Mouse (Mus musculus) stomach, postnatal 0 days (tissue): Measurements from ENCODE around the gene Dhx57.

Source experiments
- CTCF ChIP-seq: IDR thresholded peaks from 2 replicates; pipeline ENCODE4 v1.5.1; 2016; ENCODE audit warnings: antibody characterized with exemption, low read depth, mild to moderate bottlenecking, moderate library complexity
- EP300 ChIP-seq: optimal IDR thresholded peaks from 2 replicates; pipeline ENCODE3; 2016; ENCODE audit warnings: antibody characterized with exemption

DNA sequence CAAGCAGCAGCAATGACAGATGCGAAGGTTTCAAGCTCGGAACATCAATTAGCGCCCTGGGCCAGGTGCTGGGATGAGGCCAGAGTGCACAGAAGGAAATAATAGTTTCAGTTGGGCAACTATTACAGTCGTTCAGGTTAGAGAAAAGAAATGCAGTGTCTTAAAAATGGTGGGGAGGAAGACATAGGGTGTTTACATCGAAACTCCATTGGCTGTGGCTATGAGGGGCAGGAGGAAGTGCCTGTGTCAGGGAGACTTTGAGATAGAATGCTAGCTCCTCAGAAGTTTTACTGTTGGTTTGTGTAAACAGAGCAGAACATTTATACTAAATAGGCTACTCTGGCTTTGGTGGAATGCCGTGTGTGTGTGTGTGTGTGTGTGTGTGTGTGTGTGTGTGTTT, 2.3 kb downstream of the Dhx57 start:
- TF ChIP-seq CTCF (no peak), EP300 (no peak)
